Mouse (Mus musculus) retina, embryonic 14.5 days (tissue): ENCODE measurements at regions not wholly inside any gene's neighbourhood (a gene's known extent, or its start where the extent isn't known, plus 50 kb on each side); places are given as distances from the start of the nearest gene placed in this dataset.

Source experiments
- DNase-seq: peaks from one replicate; pipeline ENCODE4 v3.0.0-alpha.2; 2015; ENCODE audit warnings: low spot score

GRCm38 (mm10) chr15:86903006-86903405, 641.1 kb upstream of the Fam19a5 start:
- no peak for DNase-seq

GRCm38 (mm10) chr15:86913276-86913675, 630.8 kb upstream of the Fam19a5 start:
- DNase-seq, result no peak

- DNase-seq, result no peak
These were observed 626.2 kb upstream of the Fam19a5 start for GRCm38 (mm10) chr15:86917891-86918290.

- DNase-seq, result no peak
These were observed 624.4 kb upstream of the Fam19a5 start for GRCm38 (mm10) chr15:86919704-86920103.

- no peak for DNase-seq
These were observed 623.9 kb upstream of the Fam19a5 start for GRCm38 (mm10) chr15:86920185-86920584.

- no peak for DNase-seq
These were observed 622.7 kb upstream of the Fam19a5 start for GRCm38 (mm10) chr15:86921401-86921800.

- no peak for DNase-seq
These were observed 618.9 kb upstream of the Fam19a5 start for GRCm38 (mm10) chr15:86925081-86925749.

GRCm38 (mm10) chr15:86932345-86933075, 611.6 kb upstream of the Fam19a5 start:
- peak; percentile 72 for DNase-seq

- DNase-seq, result no peak
These were observed 606.7 kb upstream of the Fam19a5 start for GRCm38 (mm10) chr15:86937364-86937763.

- DNase-seq, result no peak
These were observed 599.6 kb upstream of the Fam19a5 start for GRCm38 (mm10) chr15:86944529-86944928.

GRCm38 (mm10) chr15:86952593-86952992, 591.5 kb upstream of the Fam19a5 start:
- peak; percentile 63 for DNase-seq

GRCm38 (mm10) chr15:86957872-86958271, 586.2 kb upstream of the Fam19a5 start:
- DNase-seq, result no peak

GRCm38 (mm10) chr15:86962921-86963320, 581.2 kb upstream of the Fam19a5 start:
- no peak for DNase-seq

GRCm38 (mm10) chr15:86963486-86963885, 580.6 kb upstream of the Fam19a5 start:
- no peak for DNase-seq

GRCm38 (mm10) chr15:86971436-86971835, 572.7 kb upstream of the Fam19a5 start:
- DNase-seq, result no peak

GRCm38 (mm10) chr15:86996196-86996595, 547.9 kb upstream of the Fam19a5 start:
- no peak for DNase-seq

GRCm38 (mm10) chr15:87018978-87019377, 525.1 kb upstream of the Fam19a5 start:
- DNase-seq, result no peak

GRCm38 (mm10) chr15:87045971-87046370, 498.1 kb upstream of the Fam19a5 start:
- no peak for DNase-seq

- DNase-seq, result no peak
These were observed 489.9 kb upstream of the Fam19a5 start for GRCm38 (mm10) chr15:87054186-87054585.

GRCm38 (mm10) chr15:87064890-87065289, 479.2 kb upstream of the Fam19a5 start:
- no peak for DNase-seq

- DNase-seq, result no peak
These were observed 475.8 kb upstream of the Fam19a5 start for GRCm38 (mm10) chr15:87068261-87068660.

GRCm38 (mm10) chr15:87074559-87074958, 469.5 kb upstream of the Fam19a5 start:
- DNase-seq, result no peak

- DNase-seq, result no peak
These were observed 454.3 kb upstream of the Fam19a5 start for GRCm38 (mm10) chr15:87089827-87090226.
